Mouse (Mus musculus): ENCODE measurements around the gene Lrba. TPM values are rescaled to one million over a fixed set of nuclear protein-coding genes. Genes with fewer than 3 reads are reported as not detected.

Gene Lrba
- polyA plus RNA-seq, 1 experiment = 13.9 TPM

GRCm38 (mm10) chr3:86560281-86561022 lies 336.0 kb downstream of the Lrba start:
- no peak overlapping the region for H3K4me3 ChIP-seq (ENCODE audit: insufficient read depth, low read length)
- H3K27ac ChIP-seq (ENCODE audit: insufficient read depth, low read length) = no peak overlapping the region
- H3K4me1 ChIP-seq (ENCODE audit: control insufficient read depth, insufficient read depth, low read length) = no peaks in the 10 kb centered on the region
- TF ChIP-seq CTCF (IDR thresholded peaks at IDR 0.05; ENCODE audit: extremely low read depth, insufficient read depth, low read length) (no peak), POLR2A (IDR thresholded peaks at IDR 0.05; ENCODE audit: extremely low read depth, insufficient read depth, low read length) (no peak)

GRCm38 (mm10) chr3:86561023-86561344 lies 336.5 kb downstream of the Lrba start:
- H3K27ac ChIP-seq (ENCODE audit: insufficient read depth, low read length) = no peak overlapping the region
- no peak for TF ChIP-seq POLR2A (IDR thresholded peaks at IDR 0.05; ENCODE audit: extremely low read depth, insufficient read depth, low read length)

GRCm38 (mm10) chr3:86561396-86561795 lies 336.9 kb downstream of the Lrba start:
- Histone ChIP-seq H3K4me1 (ENCODE audit: control insufficient read depth, insufficient read depth, low read length) (no peaks in the 10 kb centered on the region), H3K4me3 (ENCODE audit: insufficient read depth, low read length) (no peak overlapping the region), H3K27ac (ENCODE audit: insufficient read depth, low read length) (no peak overlapping the region)
- TF ChIP-seq CTCF (IDR thresholded peaks at IDR 0.05; ENCODE audit: extremely low read depth, insufficient read depth, low read length) = no peak
- no peak for TF ChIP-seq POLR2A (IDR thresholded peaks at IDR 0.05; ENCODE audit: extremely low read depth, insufficient read depth, low read length)

More at GRCm38 (mm10) chr3:86561023-86561344, 336.5 kb downstream of the Lrba start:
- Histone ChIP-seq H3K4me1 (ENCODE audit: control insufficient read depth, insufficient read depth, low read length) (no peaks in the 10 kb centered on the region), H3K4me3 (ENCODE audit: insufficient read depth, low read length) (no peak overlapping the region)

GRCm38 (mm10) chr3:86567312-86567711 lies 342.8 kb downstream of the Lrba start:
- no peaks in the 10 kb centered on the region for H3K4me1 ChIP-seq (ENCODE audit: control insufficient read depth, insufficient read depth, low read length)
- H3K4me3 ChIP-seq (ENCODE audit: insufficient read depth, low read length) = no peak overlapping the region
- no peak overlapping the region for H3K27ac ChIP-seq (ENCODE audit: insufficient read depth, low read length)
- TF ChIP-seq POLR2A (IDR thresholded peaks at IDR 0.05; ENCODE audit: extremely low read depth, insufficient read depth, low read length) = no peak
- TF ChIP-seq CTCF (IDR thresholded peaks at IDR 0.05; ENCODE audit: extremely low read depth, insufficient read depth, low read length) = no peak

GRCm38 (mm10) chr3:86571518-86571917 lies 347.0 kb downstream of the Lrba start:
- H3K4me1 ChIP-seq (ENCODE audit: control insufficient read depth, insufficient read depth, low read length) = no peaks in the 10 kb centered on the region
- no peak overlapping the region for H3K27ac ChIP-seq (ENCODE audit: insufficient read depth, low read length)
- H3K4me3 ChIP-seq (ENCODE audit: insufficient read depth, low read length) = no peak overlapping the region
- TF ChIP-seq CTCF (IDR thresholded peaks at IDR 0.05; ENCODE audit: extremely low read depth, insufficient read depth, low read length) (no peak), POLR2A (IDR thresholded peaks at IDR 0.05; ENCODE audit: extremely low read depth, insufficient read depth, low read length) (no peak)

- Histone ChIP-seq H3K27ac (ENCODE audit: insufficient read depth, low read length) (no peak overlapping the region), H3K4me3 (ENCODE audit: insufficient read depth, low read length) (no peak overlapping the region), H3K4me1 (ENCODE audit: control insufficient read depth, insufficient read depth, low read length) (no peaks in the 10 kb centered on the region)
- no peak for TF ChIP-seq CTCF (IDR thresholded peaks at IDR 0.05; ENCODE audit: extremely low read depth, insufficient read depth, low read length)
- TF ChIP-seq POLR2A (IDR thresholded peaks at IDR 0.05; ENCODE audit: extremely low read depth, insufficient read depth, low read length) = no peak
Measured at GRCm38 (mm10) chr3:86572519-86573244, 348.2 kb downstream of the Lrba start.

GRCm38 (mm10) chr3:86575312-86575711 lies 350.8 kb downstream of the Lrba start:
- H3K27ac ChIP-seq (ENCODE audit: insufficient read depth, low read length) = no peak overlapping the region
- no peaks in the 10 kb centered on the region for H3K4me1 ChIP-seq (ENCODE audit: control insufficient read depth, insufficient read depth, low read length)
- no peak for TF ChIP-seq POLR2A (IDR thresholded peaks at IDR 0.05; ENCODE audit: extremely low read depth, insufficient read depth, low read length)
- TF ChIP-seq CTCF (IDR thresholded peaks at IDR 0.05; ENCODE audit: extremely low read depth, insufficient read depth, low read length) = no peak
- H3K4me3 ChIP-seq (ENCODE audit: insufficient read depth, low read length) = no peak overlapping the region

- Histone ChIP-seq H3K4me3 (ENCODE audit: insufficient read depth, low read length) (no peak overlapping the region), H3K4me1 (ENCODE audit: control insufficient read depth, insufficient read depth, low read length) (no peaks in the 10 kb centered on the region), H3K27ac (ENCODE audit: insufficient read depth, low read length) (no peak overlapping the region)
- TF ChIP-seq CTCF (IDR thresholded peaks at IDR 0.05; ENCODE audit: extremely low read depth, insufficient read depth, low read length) (no peak), POLR2A (IDR thresholded peaks at IDR 0.05; ENCODE audit: extremely low read depth, insufficient read depth, low read length) (no peak)
Measured at GRCm38 (mm10) chr3:86602284-86602683, 377.8 kb downstream of the Lrba start.

- no peak overlapping the region for H3K27ac ChIP-seq (ENCODE audit: insufficient read depth, low read length)
- TF ChIP-seq CTCF (IDR thresholded peaks at IDR 0.05; ENCODE audit: extremely low read depth, insufficient read depth, low read length) = no peak
- no peak for TF ChIP-seq POLR2A (IDR thresholded peaks at IDR 0.05; ENCODE audit: extremely low read depth, insufficient read depth, low read length)
- no peaks in the 10 kb centered on the region for H3K4me1 ChIP-seq (ENCODE audit: control insufficient read depth, insufficient read depth, low read length)
- no peak overlapping the region for H3K4me3 ChIP-seq (ENCODE audit: insufficient read depth, low read length)
Measured at GRCm38 (mm10) chr3:86605775-86606174, 381.3 kb downstream of the Lrba start.
